Mouse (Mus musculus): ENCODE data around the gene Stat5b. TPM values are rescaled to one million over a fixed set of nuclear protein-coding genes. Genes with fewer than 3 reads are reported as not detected.

Gene Stat5b
- total and polyA plus RNA-seq, 2 experiments from 2014 or later: 8.8 to 22.6 TPM

- Histone ChIP-seq H3K9ac (peak within 1 kb of the TSS; percentile 70), H3K4me3 (ENCODE audit: low read depth, low read length) (peak within 1 kb of the TSS; percentile 58), H3K9me3 (ENCODE audit: low read length) (no peaks in the 10 kb centered on the region), H3K36me3 (ENCODE audit: insufficient read depth) (0 out of 2 replicates have a peak, but pooled peaks cover 8% of the 10 kb centered on the region), H3K4me2 (ENCODE audit: low read depth) (peak within 1 kb of the TSS; percentile 74), H3K4me1 (ENCODE audit: insufficient read depth) (no peaks in the 10 kb centered on the region; the same call in 1 of the 2 replicates), H3K27ac (ENCODE audit: low read depth, low read length) (peak within 1 kb of the TSS; percentile 59), H3K27me3 (ENCODE audit: insufficient read depth, low read length) (peaks cover 3% of the 10 kb centered on the region; the same call in 1 of the 2 replicates)
- 2% methylated on average over 50 of the region's 51 CpGs for WGBS
- TF ChIP-seq CTCF (IDR thresholded peaks at IDR 0.05; ENCODE audit: low read depth): peak; percentile 66
- DNase-seq (peak; percentile 90), ATAC-seq (peak; percentile 86)
Measured at GRCm38 (mm10) chr11:100759611-100760233, 90.8 kb downstream of the Stat5b start, which contains the start of gene Kcnh4. Gene Kcnh4, minus strand, starts transcription at chr11:100759942.

GRCm38 (mm10) chr11:100758707-100759610 lies 91.6 kb downstream of the Stat5b start:
- ATAC-seq (peak; percentile 59), DNase-seq (peak; percentile 60)
- no peak; the same call in 1 of the 2 replicates for TF ChIP-seq CTCF (IDR thresholded peaks at IDR 0.05; ENCODE audit: low read depth)
- H3K27ac ChIP-seq (ENCODE audit: low read depth, low read length): peak overlapping the region; percentile 59
- no peaks in the 10 kb centered on the region for H3K9me3 ChIP-seq (ENCODE audit: low read length)
- peak overlapping the region; percentile 74 for H3K4me2 ChIP-seq (ENCODE audit: low read depth)
- H3K4me3 ChIP-seq (ENCODE audit: low read depth, low read length): peak overlapping the region; percentile 58
- peaks cover 3% of the 10 kb centered on the region; the same call in 1 of the 2 replicates for H3K27me3 ChIP-seq (ENCODE audit: insufficient read depth, low read length)
- peaks cover 15% of the 10 kb centered on the region; the same call in 1 of the 2 replicates for H3K36me3 ChIP-seq (ENCODE audit: insufficient read depth)
- no peaks in the 10 kb centered on the region; the same call in 1 of the 2 replicates for H3K4me1 ChIP-seq (ENCODE audit: insufficient read depth)
- WGBS: 3% methylated on average over 35 of the region's 35 CpGs
- peak overlapping the region; percentile 70 for H3K9ac ChIP-seq

- peaks cover 24% of the 10 kb centered on the region for H3K36me3 ChIP-seq (ENCODE audit: insufficient read depth)
- no peak overlapping the region for H3K9ac ChIP-seq
- peak overlapping the region; percentile 74; the same call in 1 of the 2 replicates for H3K4me2 ChIP-seq (ENCODE audit: low read depth)
- ATAC-seq (no peak), DNase-seq (no peak)
- H3K27ac ChIP-seq (ENCODE audit: low read depth, low read length): no peak overlapping the region
- no peaks in the 10 kb centered on the region for H3K9me3 ChIP-seq (ENCODE audit: low read length)
- no peak for TF ChIP-seq CTCF (IDR thresholded peaks at IDR 0.05; ENCODE audit: low read depth)
- 90% methylated on average over 12 of the region's 12 CpGs for WGBS
- H3K4me1 ChIP-seq (ENCODE audit: insufficient read depth): no peaks in the 10 kb centered on the region; the same call in 1 of the 2 replicates
- peaks cover under 1% of the 10 kb centered on the region; the same call in 1 of the 2 replicates for H3K27me3 ChIP-seq (ENCODE audit: insufficient read depth, low read length)
- no peak overlapping the region for H3K4me3 ChIP-seq (ENCODE audit: low read depth, low read length)
Measured at GRCm38 (mm10) chr11:100757566-100757965, 93.0 kb downstream of the Stat5b start.

GRCm38 (mm10) chr11:100756476-100756875 lies 94.0 kb downstream of the Stat5b start:
- Histone ChIP-seq H3K27me3 (ENCODE audit: insufficient read depth, low read length) (no peaks in the 10 kb centered on the region), H3K27ac (ENCODE audit: low read depth, low read length) (no peak overlapping the region), H3K4me1 (ENCODE audit: insufficient read depth) (no peaks in the 10 kb centered on the region), H3K4me3 (ENCODE audit: low read depth, low read length) (no peak overlapping the region), H3K9ac (no peak overlapping the region), H3K4me2 (ENCODE audit: low read depth) (no peak overlapping the region), H3K9me3 (ENCODE audit: low read length) (no peaks in the 10 kb centered on the region), H3K36me3 (ENCODE audit: insufficient read depth) (peaks cover 32% of the 10 kb centered on the region)
- DNase-seq (no peak), ATAC-seq (no peak)
- WGBS: 68% methylated on average over 6 of the region's 6 CpGs
- TF ChIP-seq CTCF (IDR thresholded peaks at IDR 0.05; ENCODE audit: low read depth): no peak

GRCm38 (mm10) chr11:100754693-100755057 lies 95.8 kb downstream of the Stat5b start:
- Histone ChIP-seq H3K4me1 (ENCODE audit: insufficient read depth) (no peaks in the 10 kb centered on the region), H3K9me3 (ENCODE audit: low read length) (no peaks in the 10 kb centered on the region), H3K27me3 (ENCODE audit: insufficient read depth, low read length) (no peaks in the 10 kb centered on the region), H3K9ac (no peak overlapping the region), H3K4me3 (ENCODE audit: low read depth, low read length) (no peak overlapping the region), H3K27ac (ENCODE audit: low read depth, low read length) (no peak overlapping the region), H3K36me3 (ENCODE audit: insufficient read depth) (peaks cover 34% of the 10 kb centered on the region), H3K4me2 (ENCODE audit: low read depth) (no peak overlapping the region)
- DNase-seq (no peak), ATAC-seq (no peak)
- 81% methylated on average over 3 of the region's 3 CpGs for WGBS
- TF ChIP-seq CTCF (IDR thresholded peaks at IDR 0.05; ENCODE audit: low read depth): no peak

- ATAC-seq: no peak
- no peaks in the 10 kb centered on the region for H3K4me1 ChIP-seq (ENCODE audit: insufficient read depth)
- H3K27me3 ChIP-seq (ENCODE audit: insufficient read depth, low read length): no peaks in the 10 kb centered on the region
- no peak overlapping the region for H3K4me2 ChIP-seq (ENCODE audit: low read depth)
- H3K36me3 ChIP-seq (ENCODE audit: insufficient read depth): peaks cover 34% of the 10 kb centered on the region
- no peaks in the 10 kb centered on the region for H3K9me3 ChIP-seq (ENCODE audit: low read length)
- TF ChIP-seq CTCF (IDR thresholded peaks at IDR 0.05; ENCODE audit: low read depth): no peak
- DNase-seq: no peak
- no peak overlapping the region for H3K4me3 ChIP-seq (ENCODE audit: low read depth, low read length)
- WGBS: 86% methylated on average over 12 of the region's 12 CpGs
- H3K27ac ChIP-seq (ENCODE audit: low read depth, low read length): no peak overlapping the region
- H3K9ac ChIP-seq: no peak overlapping the region
Measured at GRCm38 (mm10) chr11:100754021-100754692, 96.4 kb downstream of the Stat5b start.
